Mouse (Mus musculus) cerebellum, postnatal 25 days (tissue): ENCODE data around the gene Cenpe.

ENCODE experiments used
- DNase-seq, 2 experiments: peaks; one replicate each; pipeline ENCODE4 v3.0.0; 2021; ENCODE audit warnings: mixed read lengths in 2 of 2

The Cenpe gene

GRCm38 (mm10) chr3:135281701-135282100, 69.4 kb downstream of the Cenpe start:
- DNase-seq = no peak

GRCm38 (mm10) chr3:135285256-135285655, 72.9 kb downstream of the Cenpe start:
- no peak for DNase-seq

DNA sequence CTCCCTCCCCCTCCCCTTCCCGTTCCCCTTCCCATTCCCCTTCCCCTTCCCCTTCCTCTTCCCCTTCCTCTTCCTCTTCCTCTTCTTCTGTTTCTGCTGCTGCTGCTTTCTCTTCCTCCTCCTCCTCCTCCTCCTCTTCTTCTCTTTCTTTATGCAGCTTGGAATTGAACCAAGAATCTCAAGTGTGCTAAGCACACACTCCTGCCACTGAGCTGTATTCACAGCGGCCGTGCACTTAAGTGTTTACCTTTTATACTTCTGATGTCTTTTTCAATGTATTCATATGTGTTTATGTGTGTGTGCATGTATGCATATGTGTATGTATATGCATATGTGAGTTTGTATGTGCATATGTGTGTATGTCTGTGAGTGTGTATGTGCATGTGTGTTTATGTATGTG, 73.5 kb downstream of the Cenpe start:
- no peak for DNase-seq

DNA sequence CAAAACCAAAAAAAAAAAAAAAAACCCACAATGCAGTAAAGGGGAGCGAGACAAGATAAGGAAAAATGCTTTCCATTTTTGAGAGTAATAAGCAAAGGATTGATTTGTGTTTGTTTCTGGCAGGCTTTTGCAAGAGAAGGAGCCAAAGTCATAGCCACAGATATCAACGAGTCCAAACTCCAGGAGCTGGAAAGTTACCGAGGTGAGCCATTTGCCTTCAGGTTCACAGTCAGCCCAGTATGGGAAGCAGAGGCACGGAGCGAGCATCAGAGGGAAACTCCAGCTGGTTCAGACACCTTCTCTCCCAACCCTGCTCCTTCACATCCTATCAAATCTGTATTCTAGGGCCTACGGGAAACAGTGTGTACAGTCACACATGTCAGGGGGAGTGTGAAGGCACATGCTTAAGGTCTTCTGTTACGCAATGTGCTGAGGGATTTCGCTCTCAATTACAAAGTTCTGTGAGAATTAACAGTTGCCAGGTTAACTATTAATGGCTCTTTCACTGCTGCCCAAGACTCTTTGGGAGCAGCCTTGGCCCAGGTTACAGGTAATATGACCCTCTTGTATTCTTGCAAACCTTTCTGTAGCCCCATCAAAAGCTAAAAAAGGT, 75.9 kb downstream of the Cenpe start:
- no peak for DNase-seq

DNA sequence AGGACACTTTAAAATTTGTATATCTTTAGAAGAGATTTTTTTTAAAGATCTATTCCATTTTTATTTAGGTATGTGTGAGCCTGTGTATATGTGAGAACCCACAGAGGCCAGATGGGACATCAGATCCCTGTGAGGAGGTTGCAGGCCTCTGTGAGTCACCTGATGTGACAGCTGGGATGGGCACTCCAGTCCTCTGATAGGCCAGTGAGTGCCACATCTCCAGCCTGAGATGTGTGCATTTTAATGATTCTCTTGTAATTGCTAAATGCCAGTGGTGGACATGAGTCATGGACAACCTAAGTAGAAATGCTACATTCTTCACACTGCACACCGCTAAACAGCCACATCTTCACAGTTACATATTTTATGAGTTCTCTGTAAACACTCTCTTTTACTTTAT, 76.8 kb downstream of the Cenpe start:
- DNase-seq = no peak

DNA sequence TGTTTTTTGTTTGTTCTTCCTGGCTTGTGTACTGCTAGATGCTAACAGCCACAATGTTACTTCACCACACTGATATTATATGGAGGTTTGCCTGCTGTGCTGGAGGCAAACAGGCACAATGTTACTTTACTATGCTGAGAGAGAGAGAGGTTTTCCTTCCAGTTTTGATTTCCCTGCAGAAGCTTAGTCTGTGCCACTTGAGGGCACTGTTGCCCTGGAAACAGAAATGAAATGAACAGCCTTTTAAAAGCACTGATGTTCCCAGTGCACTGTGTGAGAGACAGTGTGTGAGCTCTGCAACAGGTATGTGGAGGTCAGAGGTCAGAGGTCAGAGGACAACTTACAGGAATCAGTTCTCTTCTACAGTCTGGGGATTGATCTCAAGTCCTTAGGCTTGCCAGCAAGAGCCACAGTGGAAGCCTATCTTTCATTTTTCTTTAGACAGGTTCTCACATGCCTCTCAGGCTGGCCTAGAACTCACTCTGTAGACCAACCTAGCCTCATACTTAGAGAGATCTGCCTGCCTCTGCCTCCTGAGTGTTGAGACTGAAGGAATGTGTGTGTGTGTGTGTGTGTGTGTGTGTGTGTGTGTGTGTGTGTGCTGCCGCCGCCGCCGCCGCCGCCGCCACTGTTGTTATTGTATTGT, 78.0 kb downstream of the Cenpe start:
- peak; percentile 35 to 69 for DNase-seq

- DNase-seq = peak; percentile 15 to 33
Measured at GRCm38 (mm10) chr3:135293703-135294102, 81.4 kb downstream of the Cenpe start.

DNA sequence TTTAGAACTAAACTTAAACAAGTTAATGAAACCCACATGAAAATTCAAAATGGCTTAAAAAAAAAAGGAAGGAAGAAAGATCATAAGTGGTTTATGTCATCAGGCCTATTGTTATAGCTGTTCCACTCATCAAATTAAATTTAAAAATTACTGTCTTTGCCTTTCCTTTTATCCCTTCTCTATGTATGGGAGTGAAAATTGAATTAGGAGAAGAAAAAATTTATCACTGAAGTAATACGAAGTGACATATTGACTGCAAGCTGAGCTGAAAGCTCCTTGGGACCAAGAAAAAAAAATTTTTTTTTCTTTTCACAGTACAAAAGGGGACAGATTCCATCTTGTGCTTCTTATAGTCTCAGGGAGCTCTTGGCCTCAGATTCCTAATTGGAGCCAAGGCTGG, 83.2 kb downstream of the Cenpe start:
- DNase-seq = no peak

DNA sequence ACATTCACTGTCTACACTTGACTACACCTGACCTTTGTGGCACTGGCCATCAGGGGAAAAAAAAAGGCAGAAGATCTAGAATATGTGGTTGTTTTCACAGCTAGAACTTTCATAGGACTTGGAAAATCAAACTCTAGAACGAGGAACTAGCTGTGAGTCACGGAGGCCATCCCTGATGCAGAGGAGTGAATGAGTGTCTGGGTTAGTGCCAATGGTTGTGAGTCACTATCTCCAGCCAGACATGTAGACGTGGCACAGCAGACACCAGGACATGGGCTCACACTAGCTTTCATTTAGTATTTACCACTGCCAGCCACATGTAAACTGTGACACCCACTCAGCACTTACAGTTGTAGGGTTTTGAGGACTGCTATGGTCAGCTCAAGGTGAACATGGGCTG, 86.2 kb downstream of the Cenpe start:
- no peak for DNase-seq

DNA sequence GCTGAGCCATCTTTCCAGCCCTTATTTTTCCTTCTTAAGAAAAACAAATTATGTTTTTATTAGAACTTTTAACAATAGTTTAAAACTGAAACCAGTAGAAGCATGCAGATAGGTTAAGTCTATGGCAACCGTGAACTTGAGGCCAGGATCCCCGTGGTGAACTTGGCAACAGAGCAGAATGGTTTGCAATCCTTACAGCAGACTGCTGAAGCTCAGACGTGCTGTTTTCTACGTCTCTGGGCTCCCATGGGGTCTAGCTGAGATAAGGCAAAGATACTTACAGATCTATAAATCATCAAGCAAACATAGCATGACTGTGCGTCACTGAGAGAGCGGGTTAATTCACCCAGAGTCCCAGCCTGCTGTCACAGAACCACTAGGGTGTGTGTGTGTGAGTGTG, 87.7 kb downstream of the Cenpe start:
- peak in 1 of 2 experiments; percentile 42 for DNase-seq

DNA sequence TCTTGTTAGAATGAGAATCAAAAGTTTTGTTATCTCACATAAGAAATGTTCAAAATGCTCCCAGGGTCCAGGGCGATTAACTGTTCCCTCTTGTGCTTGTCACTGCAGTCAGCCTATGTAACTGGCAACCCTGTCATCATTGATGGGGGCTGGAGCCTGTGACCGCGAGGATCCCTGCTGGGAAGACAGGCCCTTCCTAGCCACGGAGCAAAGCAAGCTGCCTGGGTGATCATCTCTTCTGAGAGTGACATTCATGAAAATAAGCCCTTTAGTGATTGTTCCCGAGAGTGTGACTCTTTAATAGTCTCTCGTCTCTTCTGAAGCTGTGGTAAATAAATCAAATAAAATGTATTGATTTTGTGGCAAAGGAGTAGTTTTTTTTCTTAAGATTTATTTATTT, 91.7 kb downstream of the Cenpe start:
- DNase-seq = no peak

DNA sequence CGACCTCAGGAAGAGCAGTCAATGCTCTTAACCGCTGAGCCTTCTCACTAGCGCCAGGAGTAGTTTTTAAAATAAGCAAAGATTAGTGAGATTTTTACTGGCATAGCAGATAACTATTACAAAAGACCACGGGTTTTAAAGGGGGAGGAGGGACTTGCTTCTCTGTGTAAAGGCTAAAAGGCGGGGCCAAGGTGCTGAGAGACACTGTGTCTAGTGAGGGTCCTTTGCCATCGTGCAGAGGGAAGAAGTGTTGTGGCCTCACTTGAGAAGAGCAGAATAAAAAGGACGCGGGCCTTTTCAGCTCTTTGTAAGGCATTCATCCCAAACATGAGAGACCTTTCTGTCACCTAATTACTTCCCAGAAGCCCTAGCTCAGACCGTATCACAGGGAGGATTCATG, 92.2 kb downstream of the Cenpe start:
- no peak for DNase-seq

- DNase-seq = peak; percentile 27 to 56
Measured at GRCm38 (mm10) chr3:135307411-135308259, 95.3 kb downstream of the Cenpe start, which contains the start of gene Slc9b2. Slc9b2 (plus strand) TSS chr3:135307700.

DNA sequence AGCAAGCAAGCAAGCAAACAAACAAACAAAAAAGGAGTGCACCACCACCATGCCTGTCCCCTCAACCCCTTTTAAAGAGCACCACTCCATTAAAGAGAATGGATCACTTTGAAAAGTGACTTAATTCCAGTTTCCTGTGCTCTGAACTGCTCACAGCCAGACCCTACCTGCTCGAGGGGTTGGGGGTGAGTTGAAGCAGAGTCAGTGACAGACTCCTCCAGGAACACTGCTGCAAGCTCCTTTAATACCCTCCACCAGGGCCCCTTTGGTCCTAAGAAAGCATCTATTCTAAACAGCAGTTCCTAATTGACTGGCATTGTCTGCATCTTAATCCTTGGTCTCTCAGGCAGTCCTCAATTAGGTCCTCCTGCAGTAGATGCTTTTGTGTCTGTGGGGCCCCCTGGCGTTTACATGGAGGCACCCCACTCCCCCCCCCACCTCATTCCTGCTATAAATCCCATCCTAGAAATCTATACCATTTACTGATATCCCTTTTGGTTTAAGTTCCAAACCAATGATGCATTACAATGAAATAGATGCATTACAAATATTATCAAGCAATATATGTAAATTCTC, 100.7 kb downstream of the Cenpe start:
- no peak for DNase-seq

DNA sequence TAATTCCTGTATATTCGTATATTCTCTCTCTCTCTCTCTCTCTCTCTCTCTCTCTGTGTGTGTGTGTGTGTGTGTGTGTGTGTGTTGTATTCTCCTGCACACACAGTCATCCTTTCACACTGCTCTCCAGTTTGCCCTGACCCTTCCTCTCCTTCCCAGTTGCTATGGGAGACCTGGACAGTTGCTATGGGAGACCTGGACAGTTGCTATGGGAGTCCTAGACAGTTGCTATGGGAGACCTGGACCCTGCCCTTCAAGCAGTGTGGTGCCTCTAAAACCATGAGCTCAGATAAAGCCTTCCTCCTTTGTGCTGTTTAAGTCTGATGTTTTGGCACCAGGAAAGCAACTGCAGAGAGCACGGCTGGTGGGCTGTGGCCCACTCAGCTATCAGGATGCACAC, 101.4 kb downstream of the Cenpe start:
- DNase-seq = no peak

DNA sequence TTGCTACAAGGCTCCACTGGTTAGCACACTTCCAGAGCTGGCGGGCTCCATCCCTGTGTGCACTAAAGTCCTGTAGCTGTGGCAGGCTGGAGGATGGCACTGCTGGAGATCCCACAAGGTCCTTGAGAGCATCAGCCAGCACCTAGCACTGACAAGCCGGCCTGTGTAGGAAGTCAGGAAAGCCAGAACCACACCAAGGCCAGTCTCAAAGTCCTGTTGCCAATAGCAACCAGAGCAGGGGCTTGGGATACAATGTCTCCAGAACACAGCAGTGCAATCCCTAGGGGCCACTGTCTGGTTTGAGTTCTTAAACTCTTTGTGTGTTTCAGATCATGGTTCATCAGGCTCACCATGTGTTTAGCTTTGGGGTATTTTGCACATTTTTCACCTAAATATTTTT, 102.5 kb downstream of the Cenpe start:
- no peak for DNase-seq

- no peak for DNase-seq
Measured at GRCm38 (mm10) chr3:135315720-135316425, 103.5 kb downstream of the Cenpe start.

GRCm38 (mm10) chr3:135318331-135318730, 106.0 kb downstream of the Cenpe start:
- DNase-seq = no peak
